Mouse (Mus musculus): Measurements from ENCODE around the gene Kctd20. TPM values are rescaled to one million over a fixed set of nuclear protein-coding genes. Genes with fewer than 3 reads are reported as not detected.

Kctd20 gene
- 52.1 and 58.4 TPM in 2 replicates for polyA plus RNA-seq (2012; rRNA removed; ENCODE audit: low replicate concordance)

GRCm38 (mm10) chr17:28951831-28952799 is at the start of gene Kctd20:
Kctd20 (plus strand) TSS chr17:28951950.

GRCm38 (mm10) chr17:28915060-28915628 is 36.6 kb upstream of the Kctd20 start, which contains the start of gene 4930539E08Rik:
4930539E08Rik (minus strand) TSS chr17:28915324.

GRCm38 (mm10) chr17:28943740-28944139 is 8.0 kb upstream of the Kctd20 start, which contains the start of gene Pxt1:
Pxt1 (minus strand) TSS chr17:28943840.

GRCm38 (mm10) chr17:29007641-29008325 is 56.0 kb downstream of the Kctd20 start, which contains the start of gene Stk38:
Stk38 (minus strand) TSS chr17:29007995.

Other genes starting within 250 kb of the Kctd20 start
- gene AC170998.1, start 225.9 kb upstream of the Kctd20 start, polyA plus RNA-seq (2012; rRNA removed; ENCODE audit: low replicate concordance): 0.62 and 1.0 TPM in 2 replicates
- gene Mapk13, start 182.7 kb upstream of the Kctd20 start, polyA plus RNA-seq (2012; rRNA removed; ENCODE audit: low replicate concordance): 0.69 and 17.8 TPM in 2 replicates
- gene Brpf3, start 150.9 kb upstream of the Kctd20 start, polyA plus RNA-seq (2012; rRNA removed; ENCODE audit: low replicate concordance): 44.7 and 56.5 TPM in 2 replicates
- gene Pnpla1, start 93.5 kb upstream of the Kctd20 start, polyA plus RNA-seq (2012; rRNA removed; ENCODE audit: low replicate concordance): 0.09 and 0.18 TPM in 2 replicates
- 0.28 and 0.34 TPM in 2 replicates for gene 4930539E08Rik, start 36.6 kb upstream of the Kctd20 start, polyA plus RNA-seq (2012; rRNA removed; ENCODE audit: low replicate concordance)
- 1.0 and 2.9 TPM in 2 replicates for gene Pxt1, start 8.1 kb upstream of the Kctd20 start, polyA plus RNA-seq (2012; rRNA removed; ENCODE audit: low replicate concordance)
- 84.9 and 111 TPM in 2 replicates for gene Stk38, start 56.0 kb downstream of the Kctd20 start, polyA plus RNA-seq (2012; rRNA removed; ENCODE audit: low replicate concordance)
- gene Srsf3, start 80.7 kb downstream of the Kctd20 start, polyA plus RNA-seq (2012; rRNA removed; ENCODE audit: low replicate concordance): 66.3 and 152 TPM in 2 replicates
- 25.4 and 107 TPM in 2 replicates for gene Cdkn1a, start 139.0 kb downstream of the Kctd20 start, polyA plus RNA-seq (2012; rRNA removed; ENCODE audit: low replicate concordance)
- 1.1 and 6.9 TPM in 2 replicates for gene Rab44, start 162.2 kb downstream of the Kctd20 start, polyA plus RNA-seq (2012; rRNA removed; ENCODE audit: low replicate concordance)

All from subcutaneous adipose tissue, adult 2 months (tissue).